ENCODE assay signal across 12 mouse cellular contexts in the genomic region with DNA sequence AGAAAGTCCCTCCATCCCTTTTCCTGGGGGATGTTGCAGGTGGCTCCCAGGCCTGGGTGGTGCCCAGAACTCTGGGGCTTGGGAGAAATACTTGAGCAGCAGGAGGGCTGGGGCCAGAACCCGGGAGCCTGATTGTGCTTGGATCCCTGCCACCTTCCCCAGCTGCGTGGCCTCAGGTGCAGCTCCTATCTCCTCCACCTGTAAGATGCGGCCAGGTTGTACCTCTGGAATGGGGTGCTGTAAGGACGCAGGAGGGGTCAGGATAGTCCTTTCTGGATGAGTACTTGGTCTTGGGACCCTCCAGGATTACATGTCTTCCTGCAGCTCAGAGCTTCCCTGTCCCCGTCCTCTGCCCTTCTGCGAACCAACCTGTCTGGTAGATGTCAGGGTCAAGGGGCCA. TPM values are rescaled to one million over a fixed set of nuclear protein-coding genes. Genes with fewer than 3 reads are reported as not detected.
DNase-seq lines count a peak whose midpoint lies in the region; ATAC-seq and TF ChIP-seq lines count a peak whose summit lies in the region.
"Had no signal": no experiment of that assay in that cellular context is flagged by ENCODE, and none has a peak within 500 bp of the region (broad histone marks: within the 10 kb centered on the region; RNA-seq: fewer than 3 reads in every experiment).

No protein-coding gene starts in this region.

- H3K4me3 ChIP-seq in heart, embryonic 12.5 days: no peak overlapping the region
- H3K4me3 ChIP-seq in lung, embryonic 16.5 days (ENCODE audit: low read length): peak overlapping the region; percentile 98
- H3K4me3 ChIP-seq in intestine, postnatal 0 days (ENCODE audit: low read depth, low read length): peak overlapping the region; percentile 98; the same call in 1 of the 2 replicates
- H3K4me3 ChIP-seq in small intestine, adult 2 months (ENCODE audit: low read depth, low read length): peak overlapping the region; percentile 81; the same call in 1 of the 2 replicates
- H3K4me3 ChIP-seq: liver, embryonic 13.5 days had no signal

- no peak overlapping the region for H3K27ac ChIP-seq in heart, embryonic 12.5 days (ENCODE audit: poor library complexity, severe bottlenecking)
- H3K27ac ChIP-seq in lung, embryonic 16.5 days (ENCODE audit: low read length): no peak overlapping the region; the same call in 1 of the 2 replicates
- peak overlapping the region; percentile 35; the same call in 1 of the 2 replicates for H3K27ac ChIP-seq in intestine, postnatal 0 days (ENCODE audit: low read depth, low read length)
- H3K27ac ChIP-seq in small intestine, adult 2 months (ENCODE audit: insufficient read depth, low read depth, low read length): peak overlapping the region; percentile 22
- H3K27ac ChIP-seq: liver, embryonic 13.5 days had no signal

- H3K9ac ChIP-seq in heart, embryonic 12.5 days: peak overlapping the region; percentile 99; the same call in 1 of the 2 replicates
- peak overlapping the region; percentile 30; the same call in 1 of the 2 replicates for H3K9ac ChIP-seq in lung, embryonic 16.5 days (ENCODE audit: low read length)
- H3K9ac ChIP-seq in intestine, postnatal 0 days (ENCODE audit: low read depth, low read length): no peak overlapping the region

- TF ChIP-seq POLR2A in small intestine, adult 2 months (IDR thresholded peaks at IDR 0.05; ENCODE audit: low read depth, low read length): no peak

- H3K4me2 ChIP-seq in heart, embryonic 12.5 days: peak overlapping the region; percentile 80
- H3K4me2 ChIP-seq in lung, embryonic 16.5 days (ENCODE audit: low read depth, low read length): peak overlapping the region; percentile 89; the same call in 1 of the 2 replicates
- H3K4me2 ChIP-seq in intestine, postnatal 0 days (replicated peaks; ENCODE audit: low read depth): peak overlapping the region; percentile 79
- H3K4me2 ChIP-seq: liver, embryonic 13.5 days had no signal

- peaks cover 76% of the 10 kb centered on the region for H3K4me1 ChIP-seq in heart, embryonic 12.5 days (replicated peaks)
- H3K4me1 ChIP-seq in lung, embryonic 16.5 days (replicated peaks; ENCODE audit: control insufficient read depth, insufficient read depth, low read length): peaks cover 57% of the 10 kb centered on the region
- H3K4me1 ChIP-seq in intestine, postnatal 0 days (replicated peaks; ENCODE audit: control insufficient read depth, insufficient read depth, low read length): peaks cover 22% of the 10 kb centered on the region; the same call in 1 of the 2 replicates
- peaks cover 30% of the 10 kb centered on the region for H3K4me1 ChIP-seq in small intestine, adult 2 months (ENCODE audit: control insufficient read depth, insufficient read depth, insufficient read length, low read length)

- H3K9me3 ChIP-seq in heart, embryonic 12.5 days (replicated peaks): no peaks in the 10 kb centered on the region
- H3K9me3 ChIP-seq in lung, embryonic 16.5 days (ENCODE audit: control insufficient read depth, low read length): no peaks in the 10 kb centered on the region
- H3K9me3 ChIP-seq in intestine, postnatal 0 days (ENCODE audit: control insufficient read depth): no peaks in the 10 kb centered on the region
- H3K9me3 ChIP-seq: liver, embryonic 13.5 days had no signal

- peaks cover 37% of the 10 kb centered on the region for H3K36me3 ChIP-seq in heart, embryonic 12.5 days
- H3K36me3 ChIP-seq in lung, embryonic 16.5 days (ENCODE audit: control insufficient read depth, insufficient read depth, low read length): peaks cover 7% of the 10 kb centered on the region
- peaks cover 44% of the 10 kb centered on the region; the same call in 1 of the 2 replicates for H3K36me3 ChIP-seq in intestine, postnatal 0 days (ENCODE audit: control insufficient read depth, insufficient read depth)
- H3K36me3 ChIP-seq in small intestine, adult 2 months (ENCODE audit: control insufficient read depth, insufficient read depth, low read length): peaks cover 21% of the 10 kb centered on the region

- ATAC-seq in heart, embryonic 12.5 days (ENCODE audit: insufficient number of reproducible peaks, low FRiP score): no peak
- no peak for ATAC-seq in lung, embryonic 16.5 days (ENCODE audit: low read depth)
- no peak for ATAC-seq in intestine, postnatal 0 days
- ATAC-seq in erythroid progenitor cell, adult 5-6 weeks (replicated peaks; ENCODE audit: low FRiP score, poor library complexity, severe bottlenecking): no peak
- ATAC-seq: activated CD4-positive, CD25-positive, alpha-beta regulatory T cell, adult 4 months had no signal

- no peaks in the 10 kb centered on the region for H3K27me3 ChIP-seq in heart, embryonic 12.5 days (replicated peaks)
- no peaks in the 10 kb centered on the region for H3K27me3 ChIP-seq in lung, embryonic 16.5 days (ENCODE audit: control insufficient read depth, insufficient read depth, low read depth, low read length)
- no peaks in the 10 kb centered on the region for H3K27me3 ChIP-seq in intestine, postnatal 0 days (replicated peaks; ENCODE audit: control insufficient read depth, insufficient read depth, low read length)
- no peaks in the 10 kb centered on the region for H3K27me3 ChIP-seq in small intestine, adult 2 months (ENCODE audit: control insufficient read depth, insufficient read depth, low read length)
- H3K27me3 ChIP-seq: CH12.LX; liver, embryonic 13.5 days had no signal

- WGBS in heart, embryonic 12.5 days: 68% methylated on average over 6 of the region's 6 CpGs
- WGBS in lung, embryonic 16.5 days: 51% methylated on average over 6 of the region's 6 CpGs
- WGBS in intestine, postnatal 0 days: 36% methylated on average over 6 of the region's 6 CpGs
- 33% methylated on average over 6 of the region's 6 CpGs for WGBS in small intestine, adult 2 months

- no peak for DNase-seq in heart, postnatal 4 days
- DNase-seq in lung, postnatal 25 days (ENCODE audit: low spot score): no peak
- no peak for DNase-seq in gastrocnemius, adult 18-20 months (ENCODE audit: low spot score)
- DNase-seq: cerebellum, adult 2 months; liver, embryonic 13.5 days had no signal

- TF ChIP-seq CTCF in intestine, postnatal 0 days (IDR thresholded peaks at IDR 0.05; ENCODE audit: low read depth): no peak
- no peak for TF ChIP-seq CTCF in small intestine, adult 2 months (IDR thresholded peaks at IDR 0.05; ENCODE audit: extremely low read depth, insufficient read length, insufficient replicate concordance, low read depth, low read length)

RNA-seq across cellular contexts. Expression of gene Bri3, which starts 15.0 kb away (rescaled TPM):
- polyA plus RNA-seq in heart, embryonic 12.5 days (2016; fragmentation: Nextera tagmentation; extraction: Ambion mirVana): 127 and 133 TPM in 2 replicates
- total RNA-seq in heart, postnatal 4 days (2021): 100 to 1,000 TPM; 180 to 221 TPM
- 114 and 124 TPM in 2 replicates for polyA plus RNA-seq in lung, embryonic 16.5 days (2015; fragmentation: Nextera tagmentation; extraction: Ambion mirVana)
- polyA plus RNA-seq in intestine, postnatal 0 days (2015; fragmentation: Nextera tagmentation; extraction: Ambion mirVana): 313 and 341 TPM in 2 replicates
- 60.1 and 154 TPM in 2 replicates for polyA plus RNA-seq in small intestine, adult 2 months (2012; rRNA removed)
- 20.1 and 20.5 TPM in 2 replicates for total RNA-seq in erythroid progenitor cell, adult 5-6 weeks (2015; ENCODE audit: low replicate concordance)
- 3.0 and 4.9 TPM in 2 replicates for total RNA-seq in erythroid progenitor cell, adult 5-6 weeks (2017; ENCODE audit: low replicate concordance)
- 10 to 100 TPM; 39.4 to 45.3 TPM for total RNA-seq in gastrocnemius, adult 18-20 months (2021)

RNA-seq across cellular contexts. Expression of gene Tecpr1, which starts 35.8 kb away (rescaled TPM):
- polyA plus RNA-seq in heart, embryonic 12.5 days (2016; fragmentation: Nextera tagmentation; extraction: Ambion mirVana): 19.1 and 19.3 TPM in 2 replicates
- total RNA-seq in heart, postnatal 4 days (2021): 10 to 100 TPM; 24.1 to 26.0 TPM
- polyA plus RNA-seq in lung, embryonic 16.5 days (2015; fragmentation: Nextera tagmentation; extraction: Ambion mirVana): 28.4 and 31.7 TPM in 2 replicates
- 10.7 and 12.5 TPM in 2 replicates for polyA plus RNA-seq in intestine, postnatal 0 days (2015; fragmentation: Nextera tagmentation; extraction: Ambion mirVana)
- polyA plus RNA-seq in small intestine, adult 2 months (2012; rRNA removed): 16.0 and 29.7 TPM in 2 replicates
- total RNA-seq in erythroid progenitor cell, adult 5-6 weeks (2015; ENCODE audit: low replicate concordance): 2.9 and 8.3 TPM in 2 replicates
- total RNA-seq in erythroid progenitor cell, adult 5-6 weeks (2017; ENCODE audit: low replicate concordance): 2.1 and 6.2 TPM in 2 replicates
- total RNA-seq in gastrocnemius, adult 18-20 months (2021): 10 to 100 TPM; 14.1 to 16.0 TPM

Comparison
In these comparisons a context has a peak if more than half of its experiments do, and no peak if none do; other contexts are left out.
1. H3K27ac ChIP-seq: peak in intestine, postnatal 0 days (single experiment) and small intestine, adult 2 months (single experiment); none in heart, embryonic 12.5 days (single experiment) and lung, embryonic 16.5 days (single experiment).
2. Peak in every context shown above with its lines, with median percentiles within 50 percentile points of each other: H3K4me2 ChIP-seq.